Mouse (Mus musculus): ENCODE measurements around the gene Igsf9.

GRCm38 (mm10) chr1:172496030-172496429 lies 14.4 kb downstream of the Igsf9 start:
- no peak for TF ChIP-seq ETS1 (conservative IDR thresholded peaks at IDR 0.05; ENCODE audit: low read depth, low read length)
- TF ChIP-seq CTCF (conservative IDR thresholded peaks at IDR 0.05 in 1 of 2, IDR thresholded peaks at IDR 0.05 in 1 of 2; ENCODE audit: low read depth in 2 of 2, low read length in 2 of 2) = no peak

All from CH12.LX (cell line).